Mouse (Mus musculus): Measurements from ENCODE around the gene Rpl41.

Gene Rpl41

DNA sequence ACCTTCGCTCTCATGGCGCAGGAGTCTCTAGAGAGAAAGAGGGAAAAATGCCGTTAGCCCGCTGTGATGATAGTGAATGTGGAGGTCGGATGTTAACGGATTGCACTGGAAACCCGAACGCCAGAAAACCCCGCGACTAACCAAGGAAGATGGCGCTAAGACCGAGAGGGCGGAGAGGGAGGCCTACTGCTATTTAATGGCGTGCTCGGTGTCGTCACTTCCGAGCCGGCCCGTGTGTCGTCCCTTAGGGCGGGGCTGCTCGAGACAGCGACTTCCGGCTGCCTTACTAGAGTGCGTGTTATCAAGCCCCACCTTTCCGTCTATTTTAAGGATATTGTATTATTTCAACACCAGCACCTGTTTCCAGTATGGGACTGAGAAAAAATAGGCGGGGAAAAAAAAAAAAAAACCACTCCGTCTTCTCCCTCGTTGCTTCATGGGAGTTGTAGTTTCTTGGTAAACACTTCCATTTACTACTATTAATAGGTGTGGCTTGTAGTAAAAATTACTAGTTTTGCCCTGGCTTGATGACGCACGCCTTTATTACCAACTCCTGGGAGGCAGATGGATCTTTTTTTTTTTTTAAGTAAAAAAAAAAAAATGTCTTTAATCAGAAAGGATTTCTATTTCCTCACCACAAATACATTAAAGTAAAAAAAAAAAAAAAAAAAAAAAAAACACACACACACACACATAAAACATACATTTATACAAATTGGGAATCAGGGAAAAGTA lies at the start of gene Rpl41:
Rpl41 (minus strand) TSS at position 359 of the 735 bp plus-strand sequence.
- in situ Hi-C loops (cut with MboI; ENCODE audit: low sequenced_read_pairs), result no loop called here

DNA sequence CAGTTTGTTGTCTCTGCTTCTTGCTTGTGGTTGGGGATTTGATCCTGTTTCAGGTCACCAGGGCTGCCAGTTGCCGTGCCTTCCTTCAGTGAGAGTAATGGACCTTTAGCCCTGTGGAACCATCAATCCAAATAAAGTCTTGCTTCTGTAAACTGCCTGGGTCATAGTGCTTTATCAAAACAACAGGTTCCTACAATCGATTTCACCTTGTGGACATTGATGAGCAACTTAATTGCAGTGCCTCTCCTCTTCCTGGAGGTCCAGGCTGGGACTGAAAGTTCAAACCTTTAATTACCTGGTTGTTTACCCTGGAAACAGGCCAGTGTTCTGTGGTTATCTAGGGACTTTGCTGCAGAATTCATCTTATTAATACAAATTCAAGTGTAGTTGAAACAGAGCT lies 49.4 kb upstream of the Rpl41 start:
- in situ Hi-C loops (cut with MboI; ENCODE audit: low sequenced_read_pairs), result no loop called here

DNA sequence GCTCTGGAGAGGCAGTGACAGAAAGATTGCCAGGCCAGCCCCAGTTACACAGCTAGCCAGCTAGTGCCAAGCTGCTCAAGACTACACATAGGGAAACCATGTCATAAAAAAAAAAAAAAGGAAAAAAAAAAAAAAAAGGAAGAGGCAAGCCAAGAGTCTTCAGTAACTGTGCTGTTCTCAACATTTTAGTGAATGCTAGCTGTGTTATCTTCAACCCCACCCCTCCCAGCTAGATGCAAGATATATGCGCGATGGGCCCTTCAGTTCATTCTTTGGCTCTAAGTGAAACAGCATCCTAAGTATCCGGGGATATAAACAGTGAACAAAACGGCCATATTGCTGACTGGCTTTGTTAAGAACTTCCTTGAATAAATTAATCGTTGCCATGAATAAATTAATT lies 43.7 kb upstream of the Rpl41 start:
- in situ Hi-C loops (cut with MboI; ENCODE audit: low sequenced_read_pairs), result no loop called here

DNA sequence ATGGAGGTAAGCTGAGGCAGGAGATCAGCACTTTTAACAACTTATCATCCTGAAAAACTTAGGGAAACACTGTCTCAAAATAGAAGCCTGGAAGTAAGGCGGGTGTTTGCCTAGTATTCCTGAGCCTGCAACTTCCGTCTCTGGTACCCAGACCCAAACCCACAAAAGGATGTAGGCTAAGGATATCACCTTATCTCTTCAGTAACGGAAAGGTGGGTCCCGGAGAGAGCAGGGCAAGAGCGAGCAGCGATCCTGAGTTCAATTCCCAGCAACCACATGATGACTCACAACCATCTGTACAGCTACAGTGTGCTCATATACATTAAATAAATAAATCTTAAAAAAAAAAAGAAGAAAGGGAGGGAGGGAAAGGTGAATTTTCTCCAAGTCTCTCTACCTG lies 42.3 kb upstream of the Rpl41 start:
- in situ Hi-C loops (cut with MboI; ENCODE audit: low sequenced_read_pairs), result no loop called here

DNA sequence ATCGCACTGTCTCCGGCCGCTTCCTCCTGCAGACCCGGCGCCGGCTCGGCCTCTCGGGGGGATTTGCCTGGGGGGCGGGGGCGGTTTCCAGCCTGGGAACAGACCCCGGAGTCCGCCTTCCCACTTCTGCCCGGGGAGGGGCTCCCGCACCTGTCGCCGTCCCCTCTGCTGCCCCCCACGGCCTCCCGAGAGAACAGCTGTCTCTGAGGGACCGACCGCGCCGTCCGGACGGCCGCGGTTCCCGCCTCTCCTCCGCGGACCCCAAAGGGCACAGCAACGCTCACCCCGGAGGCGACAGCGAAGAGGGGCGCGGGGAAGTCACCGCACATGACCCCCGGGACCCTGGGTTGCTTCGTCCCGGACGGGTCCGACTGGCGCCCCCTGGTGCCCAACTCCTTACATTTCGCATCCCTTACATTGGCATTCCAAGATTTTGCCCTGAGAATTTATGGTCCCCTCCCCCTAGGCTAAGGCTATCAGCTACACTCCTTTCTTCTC lies 41.1 kb upstream of the Rpl41 start:
- in situ Hi-C loops (cut with MboI; ENCODE audit: low sequenced_read_pairs), result no loop called here

DNA sequence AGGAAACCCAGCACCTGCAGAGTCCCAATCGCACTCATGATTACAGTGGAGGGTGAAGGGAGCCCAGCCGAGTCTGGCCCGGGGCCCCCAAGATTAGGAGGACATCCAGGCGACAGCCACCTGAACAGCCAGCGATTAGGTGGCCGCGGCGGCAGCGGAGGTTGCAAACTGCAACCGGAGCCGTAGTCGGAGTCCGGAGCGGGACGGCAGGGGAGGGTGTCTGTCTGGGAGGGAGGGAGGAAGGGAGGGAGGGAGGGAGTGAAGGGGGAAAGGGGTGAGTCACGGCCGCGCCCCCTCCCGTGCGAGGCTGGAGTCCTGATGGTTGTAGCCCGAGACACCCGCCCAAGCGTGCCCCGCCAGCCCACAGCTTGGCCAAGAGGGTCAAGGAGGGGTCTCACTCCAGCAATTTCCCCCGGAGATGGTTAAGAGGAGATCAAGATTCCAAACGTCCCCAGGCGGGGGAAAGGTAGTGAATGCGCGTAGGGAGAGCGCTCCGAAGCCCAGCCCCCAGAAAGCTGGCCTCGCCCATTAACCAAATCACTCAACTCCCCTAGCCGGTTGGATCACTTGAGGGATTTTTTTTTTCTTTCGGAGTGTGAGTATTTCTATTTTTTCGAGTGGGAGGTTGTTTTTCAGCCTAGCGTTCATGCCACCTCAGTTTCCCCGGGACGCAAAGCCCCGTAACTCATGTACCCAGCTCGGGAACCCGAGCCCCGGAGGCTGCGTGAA lies 40.5 kb upstream of the Rpl41 start, which contains the start of gene Erbb3:
Erbb3 (minus strand) TSS at position 189 of the 729 bp plus-strand sequence.
- in situ Hi-C loops (cut with MboI; ENCODE audit: low sequenced_read_pairs), result no loop called here

DNA sequence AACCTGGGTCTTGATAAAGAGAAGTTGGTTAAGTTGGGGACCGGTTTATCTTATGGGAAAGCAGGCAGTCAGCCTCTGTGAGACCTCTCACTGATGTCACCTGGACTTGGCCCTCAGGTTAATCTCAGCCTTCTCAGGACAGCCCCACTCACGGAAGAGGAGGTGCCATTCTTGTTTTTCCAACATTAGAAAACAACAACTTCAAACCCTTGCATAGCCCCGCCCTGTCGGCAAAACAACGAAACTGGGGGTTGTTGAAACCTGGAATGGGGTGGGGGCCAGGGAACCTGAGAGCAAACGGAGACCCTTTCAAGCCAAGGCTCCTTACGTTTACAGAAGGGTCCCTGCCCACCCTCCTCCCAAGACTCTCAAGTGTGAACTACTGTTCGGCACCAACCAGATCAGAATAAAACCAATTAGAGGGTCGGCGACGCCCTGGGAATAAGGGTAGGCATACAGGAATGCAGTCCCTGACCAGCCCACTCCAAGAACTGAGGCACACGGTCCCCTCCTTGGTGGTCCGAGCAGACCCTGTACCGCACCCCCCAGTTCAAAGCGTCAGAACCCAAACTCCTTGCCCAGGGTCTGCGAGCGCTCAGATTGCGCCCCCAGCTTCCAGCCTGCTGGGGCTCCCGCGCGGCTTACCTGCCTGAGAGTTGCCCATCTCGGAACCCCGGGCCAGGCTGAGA lies 39.8 kb upstream of the Rpl41 start:
- in situ Hi-C loops (cut with MboI; ENCODE audit: low sequenced_read_pairs), result no loop called here

DNA sequence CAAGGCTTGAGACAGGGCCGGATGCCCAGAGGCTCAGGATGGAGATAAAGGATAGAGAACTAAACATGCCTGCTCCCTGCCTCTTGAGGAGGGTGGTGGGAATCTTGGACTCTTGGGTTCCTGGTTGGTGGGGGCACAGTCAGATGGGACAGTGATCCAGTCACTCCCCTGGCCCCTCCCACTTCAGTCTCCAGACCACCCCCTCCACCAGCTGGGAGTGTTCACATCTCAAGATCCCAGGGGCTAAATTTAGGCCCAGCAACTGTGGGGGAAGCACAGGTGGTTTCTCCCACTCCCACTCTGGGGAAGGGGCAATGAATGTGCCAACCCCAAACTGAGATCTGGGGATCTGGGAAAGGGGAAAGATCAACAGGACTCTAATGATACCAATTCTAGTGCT lies 39.0 kb upstream of the Rpl41 start:
- in situ Hi-C loops (cut with MboI; ENCODE audit: low sequenced_read_pairs), result no loop called here

DNA sequence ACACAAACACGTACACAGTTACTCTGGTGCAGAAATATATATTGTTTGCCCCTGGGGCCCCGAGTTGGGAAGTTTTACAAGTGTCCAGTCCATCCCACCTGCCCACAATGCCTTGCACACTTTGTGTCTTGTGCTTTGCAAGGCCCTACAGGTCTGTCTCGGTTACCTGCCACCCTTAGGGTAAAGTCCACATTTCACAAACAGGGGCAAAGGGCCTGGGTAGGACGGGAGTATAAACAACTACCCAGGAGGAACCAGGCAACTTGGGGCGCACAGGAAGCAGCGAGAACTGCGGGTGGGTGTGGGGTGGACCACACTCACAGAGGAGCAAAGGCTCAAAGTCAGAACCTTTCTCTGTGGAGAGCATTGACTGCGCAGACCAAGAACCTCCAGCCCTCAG lies 38.6 kb upstream of the Rpl41 start:
- in situ Hi-C loops (cut with MboI; ENCODE audit: low sequenced_read_pairs), result no loop called here

DNA sequence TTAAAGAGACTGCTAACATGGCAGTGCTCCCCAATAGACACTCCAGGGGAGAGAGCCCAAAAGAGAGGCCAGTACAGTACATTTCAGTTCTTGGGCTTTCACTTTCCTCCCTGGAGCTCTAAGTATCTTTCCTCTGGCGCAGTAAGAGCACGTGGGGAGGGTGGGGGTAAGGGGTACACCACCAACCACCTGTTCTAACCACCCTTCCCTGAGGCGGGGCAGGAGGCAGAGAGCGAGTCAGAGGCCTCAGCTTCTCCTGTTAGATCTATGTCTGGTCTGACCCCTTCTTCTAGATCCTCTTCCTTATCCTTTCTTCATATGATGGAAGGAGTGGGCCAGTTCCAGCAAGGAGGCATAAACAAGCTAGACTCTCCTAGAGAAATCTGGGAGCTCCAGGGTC lies 38.0 kb upstream of the Rpl41 start:
- in situ Hi-C loops (cut with MboI; ENCODE audit: low sequenced_read_pairs), result no loop called here

DNA sequence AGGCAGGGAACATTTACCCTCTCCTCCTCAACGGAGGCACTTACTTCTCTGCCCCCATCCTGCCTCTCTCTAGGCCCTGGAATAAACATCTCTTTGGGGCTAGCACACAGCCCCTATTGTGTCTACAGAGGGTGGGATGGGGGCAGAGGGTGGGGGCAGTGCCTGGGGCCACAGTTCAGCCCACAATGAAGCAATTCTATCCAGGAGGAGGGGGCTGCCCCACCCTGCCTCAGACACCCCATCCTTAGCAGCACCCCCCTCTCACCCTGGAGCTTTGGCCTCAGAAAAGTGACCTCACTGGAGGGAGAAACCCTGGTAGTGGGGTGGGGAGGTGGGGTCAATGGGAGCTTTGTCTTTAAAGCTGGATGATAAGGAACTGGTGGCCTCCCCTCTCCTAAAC lies 37.4 kb upstream of the Rpl41 start:
- in situ Hi-C loops (cut with MboI; ENCODE audit: low sequenced_read_pairs), result no loop called here

DNA sequence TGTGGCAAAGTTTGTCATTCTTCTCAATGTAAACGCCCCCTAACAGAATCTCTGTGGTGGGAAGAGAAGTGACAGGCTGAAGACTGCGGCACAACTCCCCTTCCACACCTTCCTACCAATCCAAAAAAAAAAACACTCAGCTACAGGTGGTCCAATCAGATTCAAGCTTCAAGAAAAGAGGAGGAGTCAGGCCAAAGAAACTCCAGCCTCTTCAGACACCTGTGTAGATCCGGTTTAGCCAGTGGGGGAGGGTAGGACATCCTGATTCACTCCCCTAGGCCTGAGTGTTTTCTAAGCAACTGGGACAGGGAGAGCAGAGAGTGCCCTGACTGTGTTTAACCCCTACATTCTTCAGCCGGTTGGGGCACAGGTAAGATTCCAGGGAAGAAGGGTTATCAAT lies 35.3 kb upstream of the Rpl41 start:
- in situ Hi-C loops (cut with MboI; ENCODE audit: low sequenced_read_pairs), result no loop called here

DNA sequence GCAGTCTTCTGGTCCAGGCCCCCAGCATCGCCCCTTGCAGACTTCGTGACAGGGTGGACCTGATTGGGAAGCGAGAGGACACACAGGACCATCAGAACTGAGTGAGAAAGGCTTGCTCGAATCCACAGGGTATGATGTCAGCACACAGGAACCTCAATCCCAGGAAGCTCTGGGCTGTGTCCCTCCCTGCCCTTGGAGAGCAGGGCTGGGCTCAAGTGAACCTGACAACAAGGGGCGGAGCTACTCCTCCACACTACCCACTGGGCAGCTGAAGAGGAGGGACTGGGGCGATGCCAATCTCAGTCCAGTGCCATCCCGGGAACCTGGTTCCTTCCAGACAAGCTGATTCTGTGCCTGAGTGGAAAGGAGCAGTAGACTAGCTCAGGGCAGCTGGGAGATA lies 34.5 kb upstream of the Rpl41 start:
- in situ Hi-C loops (cut with MboI; ENCODE audit: low sequenced_read_pairs), result no loop called here

DNA sequence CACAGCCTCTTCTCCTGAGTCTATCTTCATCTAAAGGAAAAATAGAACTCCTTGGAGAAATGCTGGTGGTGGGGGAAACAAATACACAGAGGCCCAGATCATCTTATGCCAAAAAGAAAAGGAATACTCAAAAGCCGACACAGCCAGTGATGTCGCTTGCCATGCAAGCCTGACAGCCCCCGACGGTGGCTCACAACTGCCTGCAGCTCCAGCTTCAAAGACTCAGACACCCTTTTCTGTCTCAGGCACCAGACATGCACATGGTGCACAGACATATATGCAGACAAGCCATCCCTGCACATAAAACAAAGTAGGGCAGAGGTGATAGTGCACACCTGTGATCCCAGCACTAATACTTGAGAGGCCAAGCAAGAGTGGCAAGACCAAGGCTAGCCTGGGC lies 30.6 kb upstream of the Rpl41 start:
- in situ Hi-C loops (cut with MboI; ENCODE audit: low sequenced_read_pairs), result no loop called here

DNA sequence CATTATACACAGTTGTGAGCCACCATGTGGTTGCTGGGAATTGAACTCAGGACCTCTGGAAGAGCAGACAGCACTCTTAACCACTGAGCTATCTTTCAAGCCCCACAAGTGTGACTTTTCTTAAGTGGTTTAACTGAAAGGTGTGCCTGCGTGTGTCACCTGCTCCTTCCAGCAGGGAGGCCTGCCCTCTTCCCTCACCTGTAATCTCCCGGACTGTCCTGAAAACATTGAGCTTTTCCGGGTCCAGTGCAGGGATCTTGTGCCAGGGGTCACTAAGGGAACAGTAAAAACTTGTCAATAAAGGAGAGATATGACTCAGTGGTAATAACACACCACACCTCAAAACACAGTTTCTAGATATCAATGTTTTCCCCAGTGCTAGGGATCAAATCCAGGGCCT lies 30.2 kb upstream of the Rpl41 start:
- in situ Hi-C loops (cut with MboI; ENCODE audit: low sequenced_read_pairs), result no loop called here

DNA sequence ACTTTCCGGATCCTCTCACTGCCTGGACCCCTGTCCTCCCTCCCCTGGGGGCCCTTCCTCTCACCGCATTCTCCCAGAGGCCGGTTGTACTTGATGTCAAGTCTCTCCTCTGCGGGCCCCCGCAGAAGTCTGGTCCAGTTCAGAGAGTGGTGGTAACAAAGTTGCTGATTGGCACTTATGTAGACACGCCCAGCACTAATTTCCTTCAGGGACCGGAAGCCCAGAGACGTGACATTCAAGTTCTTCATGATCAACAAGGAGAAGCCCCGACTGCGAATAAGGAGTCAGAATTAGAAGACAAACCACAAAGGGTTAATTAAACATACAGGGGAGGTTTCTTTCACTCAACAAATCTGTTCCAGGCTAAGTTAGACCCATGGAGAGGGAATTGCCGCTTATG lies 29.2 kb upstream of the Rpl41 start:
- in situ Hi-C loops (cut with MboI; ENCODE audit: low sequenced_read_pairs), result no loop called here

DNA sequence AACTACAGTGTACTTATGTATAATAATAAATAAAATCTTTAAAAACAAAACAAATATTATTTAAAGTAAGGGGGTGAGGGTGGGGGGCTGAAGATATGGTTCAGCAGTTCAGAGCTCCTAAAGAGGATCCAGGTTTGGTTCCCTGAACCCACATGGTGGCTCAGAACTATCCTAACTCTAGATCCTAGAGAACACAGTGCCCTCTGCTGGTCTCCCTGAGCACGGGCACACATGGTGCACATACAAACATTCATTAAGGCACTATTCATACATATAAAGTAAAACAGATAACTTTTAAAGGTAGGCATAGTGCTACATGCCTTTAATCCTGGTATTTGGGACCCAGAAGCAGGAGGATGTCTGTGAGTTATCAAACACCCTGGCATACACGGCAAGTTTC lies 26.0 kb upstream of the Rpl41 start:
- in situ Hi-C loops (cut with MboI; ENCODE audit: low sequenced_read_pairs), result no loop called here

DNA sequence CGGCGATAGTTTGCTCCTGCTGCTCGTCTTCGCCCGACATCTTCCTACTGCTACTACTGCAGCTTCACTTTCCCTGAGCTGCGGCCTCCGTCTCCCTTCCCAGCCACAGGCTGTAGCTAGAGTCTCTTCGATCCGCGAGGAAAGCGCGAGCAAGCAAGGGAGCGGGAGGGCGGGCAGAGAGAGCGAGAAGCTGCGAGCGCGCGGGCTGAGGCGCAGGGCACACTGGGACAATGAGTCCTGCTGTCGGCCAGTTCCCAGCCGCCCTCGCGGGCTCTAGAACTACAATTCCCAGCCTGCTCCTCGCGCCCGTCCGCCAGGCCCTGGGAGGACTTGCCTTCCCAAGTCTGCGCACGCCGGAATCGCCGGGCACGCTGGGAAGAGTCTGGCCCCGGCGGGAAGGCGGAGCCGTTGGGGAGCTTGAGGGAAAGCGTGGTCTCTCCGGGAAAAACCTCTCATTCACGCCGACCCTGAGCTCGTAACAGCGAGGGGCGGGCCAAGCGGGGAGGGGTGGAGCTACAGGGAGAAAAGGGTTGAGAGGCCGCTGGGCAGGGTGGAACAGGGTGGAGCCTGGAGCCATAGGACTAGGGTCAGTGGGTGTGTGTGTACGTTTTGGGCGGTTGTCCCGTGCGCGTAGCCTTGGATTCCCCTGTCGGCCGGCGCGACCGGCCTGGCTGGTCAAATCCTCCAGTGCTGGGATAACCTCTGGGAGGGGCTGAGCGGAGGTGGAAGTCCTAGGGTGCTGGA lies 16.9 kb upstream of the Rpl41 start, which contains the start of gene Pa2g4:
Pa2g4 (minus strand) TSS at position 200 of the 744 bp plus-strand sequence.
- in situ Hi-C loops (cut with MboI; ENCODE audit: low sequenced_read_pairs), result no loop called here

DNA sequence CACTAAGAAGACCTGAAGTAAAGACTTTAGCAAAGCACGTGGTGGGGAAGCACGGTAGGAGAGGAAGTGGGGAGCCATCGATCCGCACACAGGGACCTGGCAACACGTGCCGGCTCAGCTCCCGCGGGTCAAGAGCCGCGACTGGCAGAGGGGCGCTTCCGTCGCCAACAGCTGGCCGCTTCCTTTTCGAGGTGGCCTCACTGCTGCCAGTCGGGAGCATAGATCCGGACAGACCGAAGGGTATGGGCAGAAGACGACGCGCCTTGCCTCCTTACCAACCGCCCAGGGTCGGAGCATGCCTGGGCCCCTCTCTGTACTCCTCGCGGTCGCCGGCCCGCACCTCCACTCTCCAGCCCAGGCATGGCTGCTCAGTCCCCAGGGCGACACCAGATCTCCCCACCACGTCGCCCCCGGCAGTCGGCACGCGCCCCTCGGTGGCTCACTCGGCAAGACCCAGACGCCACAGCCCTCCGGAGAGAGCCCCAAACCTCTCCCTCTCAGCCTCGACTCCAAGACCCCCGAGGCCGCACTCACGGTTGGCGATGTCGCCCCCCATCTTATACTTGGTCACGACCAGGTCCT lies 16.2 kb upstream of the Rpl41 start:
- in situ Hi-C loops (cut with MboI; ENCODE audit: low sequenced_read_pairs), result no loop called here

DNA sequence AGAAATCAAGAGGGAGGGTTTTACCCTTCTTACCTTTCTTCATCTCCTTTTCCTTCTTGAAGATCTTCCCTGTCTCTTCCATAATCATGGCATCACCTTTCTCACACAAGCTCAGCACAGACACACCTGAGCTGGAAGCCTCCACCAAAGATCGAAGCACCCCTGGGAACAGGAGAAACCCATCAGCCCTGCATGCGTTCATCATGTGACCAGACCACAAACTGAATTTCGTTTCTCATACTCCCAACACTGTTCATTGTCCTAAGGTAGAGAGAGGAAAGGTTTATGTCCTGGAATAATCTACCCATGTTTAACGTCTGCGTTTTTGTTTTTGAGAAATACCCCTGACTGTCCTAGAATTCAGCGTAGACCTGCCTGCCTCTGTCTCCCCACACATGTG lies 14.4 kb upstream of the Rpl41 start:
- in situ Hi-C loops (cut with MboI; ENCODE audit: low sequenced_read_pairs), result no loop called here

DNA sequence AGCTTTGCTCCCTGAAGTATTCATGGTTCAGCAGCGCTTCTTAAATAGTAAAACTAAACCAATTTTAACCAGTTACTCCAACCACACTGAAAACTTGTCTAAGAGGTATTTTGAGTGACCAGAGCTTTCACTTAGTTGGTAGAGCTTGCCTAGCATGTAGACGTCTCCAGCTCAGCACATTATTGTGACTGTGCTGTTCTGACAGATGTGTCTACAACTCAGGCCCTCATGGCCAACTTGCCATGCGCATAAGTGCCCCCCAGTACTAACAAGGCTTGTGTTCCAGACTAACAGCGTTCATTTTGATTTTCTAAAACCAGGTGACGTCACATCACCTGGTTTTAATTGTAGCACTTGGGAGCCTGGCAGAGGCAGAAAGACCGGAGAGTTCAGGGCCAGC lies 7.9 kb upstream of the Rpl41 start:
- in situ Hi-C loops (cut with MboI; ENCODE audit: low sequenced_read_pairs), result no loop called here
